Mouse (Mus musculus): ENCODE results near the gene Lin9. TPM values are rescaled to one million over a fixed set of nuclear protein-coding genes. Genes with fewer than 3 reads are reported as not detected.
"Not testable (repeated sequence)": the region's sequence is repeated elsewhere in the genome, so short reads cannot be mapped to it uniquely, and the experiment has no call there.

Gene Lin9
- 4.0 and 4.2 TPM in 2 replicates for polyA plus RNA-seq (2012; rRNA removed)

- H3K4me3 ChIP-seq (ENCODE audit: insufficient read depth, low read depth, low read length): peak within 1 kb of the TSS; percentile 73
- peak; percentile 94 for DNase-seq
- no peaks in the 10 kb centered on the region for H3K27me3 ChIP-seq (replicated peaks; ENCODE audit: control insufficient read depth, insufficient read depth, low read length)
- peak within 1 kb of the TSS; percentile 1; the same call in 1 of the 2 replicates for H3K27ac ChIP-seq (ENCODE audit: insufficient read depth, low read depth, low read length)
- TF ChIP-seq POLR2A (IDR thresholded peaks at IDR 0.05; ENCODE audit: low read depth, low read length) (no peak), CTCF (conservative IDR thresholded peaks at IDR 0.05; ENCODE audit: insufficient read depth, insufficient read length, low read depth, low read length) (no peak)
- no peaks in the 10 kb centered on the region for H3K36me3 ChIP-seq (ENCODE audit: control insufficient read depth, insufficient read depth, low read length)
- peaks cover 5% of the 10 kb centered on the region; the same call in 1 of the 2 replicates for H3K4me1 ChIP-seq (ENCODE audit: control insufficient read depth, insufficient read depth, low read length)
- WGBS: under 1% methylated on average over 43 of the region's 47 CpGs
Observed at GRCm38 (mm10) chr1:180641137-180641517, at the start of gene Lin9. Gene Lin9, plus strand, starts transcription at chr1:180641150.

- no peaks in the 10 kb centered on the region for H3K4me1 ChIP-seq (ENCODE audit: control insufficient read depth, insufficient read depth, low read length)
- H3K27ac ChIP-seq (ENCODE audit: insufficient read depth, low read depth, low read length): no peak overlapping the region
- peaks cover 2% of the 10 kb centered on the region; the same call in 1 of the 2 replicates for H3K36me3 ChIP-seq (ENCODE audit: control insufficient read depth, insufficient read depth, low read length)
- whole genome bisulfite sequencing: 88% methylated on average over 6 of the region's 6 CpGs
- DNase-seq: no peak
- no peaks in the 10 kb centered on the region for H3K27me3 ChIP-seq (replicated peaks; ENCODE audit: control insufficient read depth, insufficient read depth, low read length)
- no peak for TF ChIP-seq CTCF (conservative IDR thresholded peaks at IDR 0.05; ENCODE audit: insufficient read depth, insufficient read length, low read depth, low read length)
- TF ChIP-seq POLR2A (IDR thresholded peaks at IDR 0.05; ENCODE audit: low read depth, low read length): no peak
- no peak overlapping the region for H3K4me3 ChIP-seq (ENCODE audit: insufficient read depth, low read depth, low read length)
Observed at GRCm38 (mm10) chr1:180600578-180600977, 40.4 kb upstream of the Lin9 start.

- peaks cover 2% of the 10 kb centered on the region; the same call in 1 of the 2 replicates for H3K36me3 ChIP-seq (ENCODE audit: control insufficient read depth, insufficient read depth, low read length)
- H3K4me1 ChIP-seq (ENCODE audit: control insufficient read depth, insufficient read depth, low read length): no peaks in the 10 kb centered on the region
- H3K27me3 ChIP-seq (replicated peaks; ENCODE audit: control insufficient read depth, insufficient read depth, low read length): no peaks in the 10 kb centered on the region
- H3K4me3 ChIP-seq (ENCODE audit: insufficient read depth, low read depth, low read length): no peak overlapping the region
- 87% methylated on average over 6 of the region's 6 CpGs for WGBS
- TF ChIP-seq POLR2A (IDR thresholded peaks at IDR 0.05; ENCODE audit: low read depth, low read length) (no peak), CTCF (conservative IDR thresholded peaks at IDR 0.05; ENCODE audit: insufficient read depth, insufficient read length, low read depth, low read length) (no peak)
- H3K27ac ChIP-seq (ENCODE audit: insufficient read depth, low read depth, low read length): no peak overlapping the region
- DNase-seq: peak; percentile 28
Observed at GRCm38 (mm10) chr1:180601806-180602205, 39.1 kb upstream of the Lin9 start.

- H3K36me3 ChIP-seq (ENCODE audit: control insufficient read depth, insufficient read depth, low read length): no peaks in the 10 kb centered on the region; the same call in 1 of the 2 replicates
- H3K27ac ChIP-seq (ENCODE audit: insufficient read depth, low read depth, low read length): no peak overlapping the region
- H3K27me3 ChIP-seq (replicated peaks; ENCODE audit: control insufficient read depth, insufficient read depth, low read length): no peaks in the 10 kb centered on the region
- 53% methylated on average over 4 of the region's 4 CpGs for WGBS
- H3K4me1 ChIP-seq (ENCODE audit: control insufficient read depth, insufficient read depth, low read length): no peaks in the 10 kb centered on the region
- no peak overlapping the region for H3K4me3 ChIP-seq (ENCODE audit: insufficient read depth, low read depth, low read length)
- TF ChIP-seq CTCF (conservative IDR thresholded peaks at IDR 0.05; ENCODE audit: insufficient read depth, insufficient read length, low read depth, low read length): no peak
- TF ChIP-seq POLR2A (IDR thresholded peaks at IDR 0.05; ENCODE audit: low read depth, low read length): no peak
- peak; percentile 24 for DNase-seq
Observed at GRCm38 (mm10) chr1:180604579-180604978, 36.4 kb upstream of the Lin9 start.

- H3K27ac ChIP-seq (ENCODE audit: insufficient read depth, low read depth, low read length): no peak overlapping the region
- no peak for DNase-seq
- H3K27me3 ChIP-seq (replicated peaks; ENCODE audit: control insufficient read depth, insufficient read depth, low read length): no peaks in the 10 kb centered on the region
- H3K36me3 ChIP-seq (ENCODE audit: control insufficient read depth, insufficient read depth, low read length): no peaks in the 10 kb centered on the region
- no peak for TF ChIP-seq CTCF (conservative IDR thresholded peaks at IDR 0.05; ENCODE audit: insufficient read depth, insufficient read length, low read depth, low read length)
- TF ChIP-seq POLR2A (IDR thresholded peaks at IDR 0.05; ENCODE audit: low read depth, low read length): no peak
- no peak overlapping the region for H3K4me3 ChIP-seq (ENCODE audit: insufficient read depth, low read depth, low read length)
- WGBS: 43% methylated on average over 3 of the region's 3 CpGs
- H3K4me1 ChIP-seq (ENCODE audit: control insufficient read depth, insufficient read depth, low read length): no peaks in the 10 kb centered on the region
Observed at GRCm38 (mm10) chr1:180606106-180606505, 34.8 kb upstream of the Lin9 start.

GRCm38 (mm10) chr1:180606796-180607577 lies 34.0 kb upstream of the Lin9 start:
- Histone ChIP-seq H3K27ac (ENCODE audit: insufficient read depth, low read depth, low read length) (no peak overlapping the region), H3K36me3 (ENCODE audit: control insufficient read depth, insufficient read depth, low read length) (no peaks in the 10 kb centered on the region), H3K4me1 (ENCODE audit: control insufficient read depth, insufficient read depth, low read length) (no peaks in the 10 kb centered on the region), H3K4me3 (ENCODE audit: insufficient read depth, low read depth, low read length) (no peak overlapping the region), H3K27me3 (replicated peaks; ENCODE audit: control insufficient read depth, insufficient read depth, low read length) (no peaks in the 10 kb centered on the region)
- DNase-seq: no peak
- 60% methylated on average over 10 of the region's 10 CpGs for WGBS
- TF ChIP-seq POLR2A (IDR thresholded peaks at IDR 0.05; ENCODE audit: low read depth, low read length): no peak
- TF ChIP-seq CTCF (conservative IDR thresholded peaks at IDR 0.05; ENCODE audit: insufficient read depth, insufficient read length, low read depth, low read length): no peak

GRCm38 (mm10) chr1:180607578-180607879 lies 33.4 kb upstream of the Lin9 start:
- 82% methylated on average over 2 of the region's 2 CpGs for WGBS
- DNase-seq: no peak
- H3K27me3 ChIP-seq (replicated peaks; ENCODE audit: control insufficient read depth, insufficient read depth, low read length): no peaks in the 10 kb centered on the region
- H3K27ac ChIP-seq (ENCODE audit: insufficient read depth, low read depth, low read length): no peak overlapping the region
- TF ChIP-seq POLR2A (IDR thresholded peaks at IDR 0.05; ENCODE audit: low read depth, low read length): no peak
- no peaks in the 10 kb centered on the region for H3K36me3 ChIP-seq (ENCODE audit: control insufficient read depth, insufficient read depth, low read length)
- H3K4me3 ChIP-seq (ENCODE audit: insufficient read depth, low read depth, low read length): no peak overlapping the region
- H3K4me1 ChIP-seq (ENCODE audit: control insufficient read depth, insufficient read depth, low read length): no peaks in the 10 kb centered on the region

- not testable (repeated sequence) for H3K27ac ChIP-seq (ENCODE audit: insufficient read depth, low read depth, low read length); H3K27me3 ChIP-seq (replicated peaks; ENCODE audit: control insufficient read depth, insufficient read depth, low read length); H3K4me1 ChIP-seq (ENCODE audit: control insufficient read depth, insufficient read depth, low read length); H3K36me3 ChIP-seq (ENCODE audit: control insufficient read depth, insufficient read depth, low read length); DNase-seq; H3K4me3 ChIP-seq (ENCODE audit: insufficient read depth, low read depth, low read length)
- WGBS: 92% methylated on average over 11 of the region's 14 CpGs
Observed at GRCm38 (mm10) chr1:180611842-180612241, 29.1 kb upstream of the Lin9 start.

Measured in kidney, adult 2 months (tissue).